Mouse (Mus musculus) cerebellum, postnatal 4 days (tissue): ENCODE measurements at regions not wholly inside any gene's neighbourhood (a gene's known extent, or its start where the extent isn't known, plus 50 kb on each side); places are given as distances from the start of the nearest gene placed in this dataset.

Source experiments
- DNase-seq, 2 experiments: peaks; one replicate each; pipeline ENCODE4 v3.0.0; 2022; ENCODE audit warnings: low spot score in 2 of 2, mixed read lengths in 1 of 2

DNA sequence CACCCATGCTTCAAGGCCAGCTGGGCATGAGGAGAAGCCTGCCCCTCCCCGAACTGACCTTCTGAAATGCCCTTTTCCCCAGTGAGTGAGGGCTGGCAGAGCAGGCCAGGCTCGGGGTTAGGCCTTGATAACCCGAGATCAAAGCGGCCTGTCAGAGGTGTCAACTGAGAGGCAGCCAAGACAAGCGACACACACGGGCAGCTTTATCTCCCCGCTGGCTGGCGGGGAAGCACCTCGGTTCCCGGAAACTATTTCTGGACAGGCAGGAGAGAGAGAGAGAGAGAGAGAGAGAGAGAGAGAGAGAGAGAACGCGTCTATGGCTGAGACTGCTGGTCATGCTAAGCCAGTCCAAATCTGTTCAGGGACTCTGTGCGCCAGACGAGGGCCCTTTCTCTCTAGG is 95.3 kb upstream of the Tbx3 start:
- no peak for DNase-seq

DNA sequence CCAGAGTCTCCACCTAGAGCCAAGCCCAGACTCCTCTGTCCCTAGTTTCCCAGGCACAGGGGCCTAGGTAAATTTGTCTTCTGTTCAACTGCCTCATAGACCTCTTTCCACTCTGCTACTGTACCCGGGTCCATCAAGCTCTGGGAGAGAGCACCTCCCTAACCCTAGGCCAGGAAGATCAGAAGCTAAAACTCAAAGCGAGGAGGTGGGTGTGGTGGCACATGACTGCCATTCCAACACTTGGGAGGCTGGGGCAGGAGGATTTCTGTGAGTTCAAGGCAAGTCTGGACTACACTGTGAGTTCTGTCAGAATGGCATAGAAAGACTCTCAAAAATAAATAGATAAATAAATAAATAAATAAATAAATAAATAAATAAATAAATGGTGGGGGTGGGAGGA is 91.2 kb upstream of the Tbx3 start:
- no peak for DNase-seq

DNA sequence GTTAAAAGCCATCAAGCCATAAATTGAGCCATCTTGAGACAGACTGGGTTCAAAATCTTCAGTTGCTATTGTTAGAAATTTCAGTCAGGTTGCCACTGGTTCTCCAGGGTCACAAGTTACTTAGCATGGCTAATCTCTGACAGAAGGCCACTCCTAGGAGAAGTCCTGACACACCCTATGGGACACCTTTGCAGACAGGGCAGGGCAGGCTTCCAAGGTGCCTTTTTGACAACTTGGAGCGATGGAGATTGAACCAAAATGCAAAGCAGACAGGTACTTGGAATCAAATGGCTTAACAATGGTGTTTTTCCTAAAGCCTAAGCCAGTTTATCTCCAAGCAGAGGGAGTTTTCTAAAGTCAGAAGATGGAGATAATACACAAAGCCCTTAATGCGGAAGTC is 90.7 kb upstream of the Tbx3 start:
- no peak for DNase-seq

DNA sequence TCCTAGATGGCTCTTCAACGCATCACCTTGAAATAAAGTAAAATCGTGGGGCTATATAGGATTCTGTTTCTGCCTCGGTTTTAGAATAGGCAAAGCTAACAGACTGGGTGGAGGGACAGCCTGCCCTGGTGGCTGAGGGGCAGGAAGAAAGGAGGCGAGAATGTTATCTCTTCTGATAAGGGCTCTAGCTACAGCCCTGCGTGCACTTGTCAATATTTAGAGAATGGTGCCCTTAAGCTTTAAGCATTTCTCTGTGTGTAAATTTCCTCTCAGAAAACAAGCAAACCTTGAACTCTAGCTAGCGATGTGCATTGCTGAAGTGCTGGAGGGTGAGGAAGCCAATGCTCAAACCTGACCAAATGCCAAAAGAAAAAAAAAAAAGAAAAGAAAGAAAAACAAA is 90.1 kb upstream of the Tbx3 start:
- no peak for DNase-seq

DNA sequence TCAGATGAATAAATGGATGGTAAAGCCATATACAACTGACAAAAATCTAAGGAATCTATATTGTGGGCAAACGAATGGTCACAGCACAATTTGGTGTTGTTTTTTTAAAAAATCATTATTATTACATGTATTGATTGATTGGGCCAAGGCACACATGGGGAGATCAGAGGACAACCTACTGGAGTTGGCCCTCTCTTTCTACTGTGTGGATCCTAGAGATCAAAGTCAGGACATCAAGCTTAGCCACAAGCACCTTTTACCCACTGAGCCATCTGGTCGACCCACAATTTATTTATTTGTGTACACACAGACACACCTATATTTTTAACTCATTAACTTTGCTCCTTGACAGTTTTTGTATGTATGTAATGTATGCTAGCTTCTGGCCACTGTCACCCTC is 89.7 kb upstream of the Tbx3 start:
- DNase-seq, result no peak

DNA sequence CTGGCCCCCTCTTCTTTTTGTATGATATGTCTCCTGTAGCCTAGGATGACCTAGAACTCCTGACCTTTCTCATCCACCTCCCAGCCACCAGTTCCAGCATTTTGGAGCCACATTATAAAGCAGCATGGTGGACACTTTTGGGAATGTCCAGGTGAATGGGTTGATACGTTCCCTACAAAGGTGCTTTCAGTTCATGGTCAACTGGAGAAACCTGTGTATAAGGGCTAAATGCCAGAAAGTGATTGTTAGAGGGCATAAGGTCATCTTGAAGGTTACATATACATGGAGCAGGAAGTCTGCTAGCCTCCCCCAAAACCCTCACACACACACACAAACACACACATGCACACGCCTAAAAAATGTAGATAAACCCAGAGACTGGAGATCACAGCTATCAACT is 86.1 kb upstream of the Tbx3 start:
- no peak for DNase-seq

GRCm38 (mm10) chr5:119584914-119585313 is 85.6 kb upstream of the Tbx3 start:
- no peak for DNase-seq

- no peak for DNase-seq
These were observed 83.9 kb upstream of the Tbx3 start for GRCm38 (mm10) chr5:119586391-119587058.

- no peak for DNase-seq
These were observed 83.1 kb upstream of the Tbx3 start for GRCm38 (mm10) chr5:119587239-119587811.

GRCm38 (mm10) chr5:119588340-119589272 is 81.9 kb upstream of the Tbx3 start:
- DNase-seq, result no peak

GRCm38 (mm10) chr5:119591271-119591670 is 79.2 kb upstream of the Tbx3 start:
- DNase-seq, result no peak

- no peak for DNase-seq
These were observed 77.6 kb upstream of the Tbx3 start for GRCm38 (mm10) chr5:119592891-119593290.

GRCm38 (mm10) chr5:119594541-119594940 is 75.9 kb upstream of the Tbx3 start:
- DNase-seq, result no peak

- no peak for DNase-seq
These were observed 74.0 kb upstream of the Tbx3 start for GRCm38 (mm10) chr5:119596295-119596993.

GRCm38 (mm10) chr5:119596994-119597391 is 73.5 kb upstream of the Tbx3 start:
- DNase-seq, result no peak

DNA sequence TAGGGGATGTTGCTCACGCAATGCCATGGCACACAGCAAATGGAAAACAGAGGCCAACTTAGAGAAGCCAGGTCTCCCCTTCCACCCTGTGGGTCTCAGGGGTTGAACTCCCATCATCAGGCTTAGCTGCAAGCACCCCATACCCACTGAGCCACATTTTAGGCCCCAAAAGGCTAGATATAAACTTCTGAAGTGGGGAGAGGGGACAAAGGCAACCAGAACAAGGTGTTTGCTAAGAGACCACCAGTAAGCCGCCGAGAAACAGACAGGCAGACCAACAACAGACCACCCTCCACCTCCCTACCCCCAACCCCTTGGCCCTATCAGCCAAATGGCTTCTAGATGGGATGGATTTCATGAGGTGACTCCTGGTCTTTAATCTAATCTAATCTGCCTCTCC is 72.9 kb upstream of the Tbx3 start:
- DNase-seq, result no peak

DNA sequence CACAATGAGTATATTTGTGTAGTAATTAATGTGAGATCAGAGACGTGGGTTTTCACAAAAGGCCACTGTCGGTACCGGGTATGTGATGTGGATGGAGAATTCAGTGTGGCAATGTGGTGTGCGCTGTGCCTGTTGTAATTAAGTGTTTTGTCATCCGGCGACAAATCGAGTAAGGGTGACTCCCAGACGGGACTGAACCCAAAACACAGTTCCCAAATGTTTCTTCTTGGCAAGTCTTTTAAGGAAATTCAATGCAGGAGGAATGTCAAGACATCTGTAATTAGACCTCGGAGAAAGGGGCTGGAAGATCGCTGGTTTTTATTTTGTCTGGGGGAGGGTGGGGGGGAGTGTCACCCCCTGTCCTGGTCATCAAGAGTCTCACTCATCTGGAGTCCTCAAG is 72.3 kb upstream of the Tbx3 start:
- DNase-seq, result no peak

DNA sequence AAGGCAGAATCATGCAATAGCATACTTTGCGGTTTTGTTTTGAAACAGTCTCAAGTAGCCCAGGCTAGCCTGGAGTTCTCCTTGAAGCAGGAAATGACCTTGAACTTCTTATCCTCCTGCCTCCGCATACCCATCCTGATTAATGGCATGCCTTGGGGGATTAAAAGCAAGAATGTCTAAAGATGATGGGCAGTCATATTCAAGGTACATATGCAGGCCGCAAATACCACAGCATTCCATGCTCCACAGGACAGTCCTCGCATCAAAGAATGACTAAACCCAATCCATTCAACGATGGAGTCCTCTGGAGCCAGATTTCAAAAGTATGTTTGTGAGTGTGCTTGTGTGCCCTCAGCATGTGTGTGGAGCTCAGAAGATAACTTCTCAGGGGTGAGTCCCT is 69.1 kb upstream of the Tbx3 start:
- no peak for DNase-seq

DNA sequence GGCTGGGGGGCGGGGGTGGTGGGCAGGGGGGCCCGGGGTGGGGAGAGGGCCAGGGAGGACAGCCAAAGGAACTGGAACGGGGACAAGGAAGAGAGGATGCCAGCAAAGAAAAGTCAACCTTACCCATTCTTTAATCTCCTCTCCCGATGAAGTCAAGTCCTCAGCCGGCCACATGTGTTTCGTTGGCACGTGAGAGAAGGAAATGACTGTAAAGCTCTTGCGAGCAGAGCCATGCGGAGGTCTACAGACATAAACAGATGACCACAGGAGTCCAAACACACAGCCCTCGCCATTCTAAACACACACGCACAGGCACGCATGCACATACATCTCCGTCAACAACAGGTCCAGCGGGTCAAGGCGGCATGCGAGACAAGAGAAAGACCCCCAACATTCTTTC is 68.5 kb upstream of the Tbx3 start:
- no peak for DNase-seq

- DNase-seq, result no peak
These were observed 65.0 kb upstream of the Tbx3 start for GRCm38 (mm10) chr5:119605444-119605843.

DNA sequence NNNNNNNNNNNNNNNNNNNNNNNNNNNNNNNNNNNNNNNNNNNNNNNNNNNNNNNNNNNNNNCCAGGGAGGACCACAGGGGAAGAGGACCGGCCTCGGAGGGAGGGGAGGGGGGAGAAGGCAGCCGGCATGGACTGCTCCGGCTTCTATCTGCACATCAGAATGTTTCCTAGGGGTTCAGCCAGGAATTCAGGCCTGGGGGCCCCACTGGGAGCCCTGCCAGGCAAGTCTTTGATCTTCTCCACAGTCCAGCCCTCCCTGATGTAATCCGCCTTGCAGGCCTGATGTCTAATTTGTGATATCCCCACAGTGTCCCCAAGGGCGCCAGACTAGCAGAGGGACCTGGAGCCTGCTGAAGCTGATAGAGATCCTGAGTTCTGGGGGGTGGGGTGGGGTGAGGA is 57.1 kb upstream of the Tbx3 start:
- DNase-seq, result peak in 1 of 2 experiments; percentile 23
